Mouse (Mus musculus) midbrain, embryonic 11.5 days (tissue): ENCODE measurements around the gene Ikzf2. TPM values are rescaled to one million over a fixed set of nuclear protein-coding genes. Genes with fewer than 3 reads are reported as not detected.

ENCODE experiments used
- ATAC-seq: fragments of 200-750 bp; cut with Nextera tagmentation; 2 replicates; pipeline ENCODE4 v1.8.0; 2017; ENCODE audit warnings: moderate TSS enrichment, moderate library complexity; ENCODE audit not compliant: low FRiP score
- DNase-seq: peaks from one replicate; pipeline ENCODE4 v3.0.0; 2015; ENCODE audit warnings: low spot score; ENCODE audit errors: missing footprints
- H3K27ac ChIP-seq: fragments of 300-500 bp; sonication (generic); 2 replicates; pipeline ENCODE4 v1.5.1; 2014; ENCODE audit warnings: low read depth, low read length
- H3K27me3 ChIP-seq: fragments of 300-500 bp; sonication (generic); 2 replicates; pipeline ENCODE4 v1.6.1; 2014; ENCODE audit warnings: mild to moderate bottlenecking, low read length, moderate library complexity, mixed read lengths; ENCODE audit not compliant: control insufficient read depth, insufficient read depth
- H3K36me3 ChIP-seq: fragments of 300-500 bp; sonication (generic); 2 replicates; pipeline ENCODE4 v1.6.1; 2014; ENCODE audit warnings: mild to moderate bottlenecking, low read length, moderate library complexity, mixed read lengths; ENCODE audit not compliant: control insufficient read depth, insufficient read depth
- H3K4me1 ChIP-seq: fragments of 300-500 bp; sonication (generic); 2 replicates; pipeline ENCODE4 v1.6.1; 2014; ENCODE audit warnings: low read length; ENCODE audit not compliant: control insufficient read depth, insufficient read depth
- H3K4me2 ChIP-seq: fragments of 300-500 bp; sonication (generic); 2 replicates; pipeline ENCODE4 v1.6.1; 2014; ENCODE audit warnings: mild to moderate bottlenecking, moderate library complexity
- H3K4me3 ChIP-seq: fragments of 300-500 bp; sonication (generic); 2 replicates; pipeline ENCODE4 v1.5.1; 2014; ENCODE audit warnings: low read depth, low read length
- H3K9ac ChIP-seq: fragments of 300-500 bp; sonication (generic); 2 replicates; pipeline ENCODE4 v1.6.1; 2014; ENCODE audit warnings: low read length
- H3K9me3 ChIP-seq: fragments of 300-500 bp; sonication (generic); 2 replicates; pipeline ENCODE4 v1.6.1; 2016; ENCODE audit warnings: low read length; ENCODE audit not compliant: control insufficient read depth
- WGBS: fragments of 180-500 bp; shearing (Covaris S2); extraction: QIAGEN DNeasy Blood & Tissue Kit; methylation state at CpG from one replicate; pipeline ENCODE4 v1.1.7; 2014; 5-methylcytosine and 5-hydroxymethylcytosine counted together
- polyA plus RNA-seq: library from polyadenylated mRNA; unstranded; fragments of >200 nt; fragmentation: Nextera tagmentation; extraction: Ambion mirVana; gene quantifications from 2 replicates; pipeline ENCODE4 v1.2.1, GENCODE M21; 2014

Gene Ikzf2
- polyA plus RNA-seq, 1 experiment from 2014 or later = 4.2 TPM

DNA sequence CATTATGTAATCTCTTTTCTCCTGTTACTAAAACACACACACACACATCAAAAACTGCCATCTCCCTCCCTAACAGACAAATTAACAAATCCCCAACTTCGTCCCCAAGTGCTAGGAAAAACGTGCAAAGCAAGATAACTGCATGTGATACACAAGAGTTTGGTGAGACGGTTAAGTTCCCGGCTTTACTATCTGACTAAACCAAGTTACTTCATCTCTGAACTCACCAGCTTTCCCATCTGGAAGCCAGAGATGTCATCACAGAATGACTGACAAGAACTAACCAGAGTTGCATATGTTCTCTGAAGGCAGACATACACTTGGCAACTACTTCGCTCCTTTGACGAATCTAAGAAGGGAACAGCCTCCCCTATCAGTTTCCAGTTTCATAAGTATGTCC lies 56.5 kb downstream of the Ikzf2 start:
- Histone ChIP-seq H3K4me3 (no peak overlapping the region), H3K27me3 (no peaks in the 10 kb centered on the region)
- WGBS = 86% methylated on average over 6 of the region's 6 CpGs

DNA sequence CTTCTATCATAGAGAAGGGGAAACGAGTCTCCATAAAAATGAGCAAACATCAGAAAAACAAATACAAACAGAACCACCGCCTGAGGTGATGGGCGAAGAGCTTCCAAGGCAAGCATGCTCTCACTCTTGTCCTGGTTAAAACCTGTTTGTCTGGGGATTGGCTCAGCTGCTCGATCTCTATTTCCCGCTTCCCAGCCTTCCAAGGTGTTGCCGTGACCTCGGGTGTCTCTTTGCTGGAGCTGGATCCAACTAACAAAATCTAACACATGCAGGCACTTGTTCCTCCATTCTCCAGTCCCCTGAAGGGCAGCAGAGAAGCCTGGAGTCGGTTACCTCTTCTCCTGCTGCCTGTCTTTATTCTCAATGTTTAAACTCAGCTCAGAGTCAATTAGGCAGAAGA lies 57.5 kb downstream of the Ikzf2 start:
- H3K9me3 ChIP-seq = no peaks in the 10 kb centered on the region
- no peak for ATAC-seq

More for the DNA sequence above, 56.5 kb downstream of the Ikzf2 start:
- Histone ChIP-seq H3K27ac (no peak overlapping the region), H3K9me3 (no peaks in the 10 kb centered on the region), H3K4me1 (no peaks in the 10 kb centered on the region), H3K36me3 (no peaks in the 10 kb centered on the region), H3K9ac (no peak overlapping the region), H3K4me2 (no peak overlapping the region)
- no peak for DNase-seq
- ATAC-seq = no peak

GRCm38 (mm10) chr1:69612076-69612475 lies 75.0 kb downstream of the Ikzf2 start:
- Histone ChIP-seq H3K36me3 (no peaks in the 10 kb centered on the region), H3K27ac (no peak overlapping the region), H3K27me3 (no peaks in the 10 kb centered on the region), H3K9me3 (no peaks in the 10 kb centered on the region), H3K4me3 (no peak overlapping the region), H3K4me2 (no peak overlapping the region), H3K9ac (no peak overlapping the region), H3K4me1 (no peaks in the 10 kb centered on the region)
- ATAC-seq = no peak
- no peak for DNase-seq
- 95% methylated on average over 5 of the region's 5 CpGs for WGBS

More for the DNA sequence above, 57.5 kb downstream of the Ikzf2 start:
- no peak overlapping the region for H3K4me3 ChIP-seq
- DNase-seq = no peak
- H3K27ac ChIP-seq = no peak overlapping the region
- no peaks in the 10 kb centered on the region for H3K36me3 ChIP-seq
- WGBS = 87% methylated on average over 8 of the region's 8 CpGs
- H3K4me1 ChIP-seq = no peaks in the 10 kb centered on the region
- no peak overlapping the region for H3K9ac ChIP-seq
- H3K27me3 ChIP-seq = no peaks in the 10 kb centered on the region
- no peak overlapping the region for H3K4me2 ChIP-seq

- Histone ChIP-seq H3K27ac (no peak overlapping the region), H3K9me3 (no peaks in the 10 kb centered on the region), H3K27me3 (no peaks in the 10 kb centered on the region), H3K4me1 (no peaks in the 10 kb centered on the region), H3K9ac (no peak overlapping the region), H3K4me3 (no peak overlapping the region), H3K4me2 (no peak overlapping the region), H3K36me3 (no peaks in the 10 kb centered on the region)
- WGBS = 83% methylated on average over 4 of the region's 4 CpGs
- ATAC-seq (no peak), DNase-seq (no peak)
Measured at GRCm38 (mm10) chr1:69611204-69611725, 75.8 kb downstream of the Ikzf2 start.

DNA sequence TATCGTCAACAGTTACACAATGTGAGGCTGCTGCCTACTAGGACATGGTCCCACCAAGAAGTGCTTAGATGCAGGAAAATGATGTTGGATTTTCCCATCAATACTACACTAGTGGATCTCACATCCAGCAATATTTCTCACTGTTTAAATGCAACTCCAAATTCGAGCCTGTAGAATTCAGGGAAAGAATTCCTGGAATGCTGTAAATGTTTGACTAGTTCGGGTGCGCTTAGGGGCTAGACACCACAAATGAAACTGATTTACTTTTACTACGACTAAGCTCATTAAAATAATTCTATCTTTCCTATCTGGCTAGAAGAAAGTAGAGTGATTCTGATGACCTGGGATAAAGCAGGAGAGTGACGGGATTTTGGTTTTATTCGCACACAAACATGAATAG lies 76.3 kb downstream of the Ikzf2 start:
- H3K27me3 ChIP-seq = no peaks in the 10 kb centered on the region
- no peak for DNase-seq
- no peak overlapping the region for H3K4me2 ChIP-seq
- no peak overlapping the region for H3K9ac ChIP-seq
- H3K36me3 ChIP-seq = no peaks in the 10 kb centered on the region
- no peaks in the 10 kb centered on the region for H3K4me1 ChIP-seq
- H3K9me3 ChIP-seq = no peaks in the 10 kb centered on the region
- no peak overlapping the region for H3K4me3 ChIP-seq
- WGBS = 81% methylated on average over 7 of the region's 7 CpGs
- no peak overlapping the region for H3K27ac ChIP-seq
- ATAC-seq = no peak

- 88% methylated on average over 5 of the region's 5 CpGs for WGBS
- DNase-seq (no peak), ATAC-seq (no peak)
- no peak overlapping the region for H3K4me2 ChIP-seq
- no peaks in the 10 kb centered on the region for H3K27me3 ChIP-seq
- H3K9me3 ChIP-seq = no peaks in the 10 kb centered on the region
- H3K4me3 ChIP-seq = no peak overlapping the region
- H3K9ac ChIP-seq = no peak overlapping the region
- H3K36me3 ChIP-seq = no peaks in the 10 kb centered on the region
- H3K4me1 ChIP-seq = no peaks in the 10 kb centered on the region
- H3K27ac ChIP-seq = no peak overlapping the region
Measured at GRCm38 (mm10) chr1:69608846-69609245, 78.2 kb downstream of the Ikzf2 start.

- Histone ChIP-seq H3K36me3 (no peaks in the 10 kb centered on the region), H3K4me2 (no peak overlapping the region), H3K4me1 (no peaks in the 10 kb centered on the region), H3K4me3 (no peak overlapping the region), H3K27me3 (no peaks in the 10 kb centered on the region), H3K9me3 (no peaks in the 10 kb centered on the region), H3K9ac (no peak overlapping the region), H3K27ac (no peak overlapping the region)
- 81% methylated on average over 1 of the region's 1 CpGs for WGBS
- no peak for DNase-seq
- no peak for ATAC-seq
Measured at GRCm38 (mm10) chr1:69606844-69607243, 80.2 kb downstream of the Ikzf2 start.

- WGBS = 65% methylated on average over 3 of the region's 3 CpGs
- H3K27me3 ChIP-seq = no peaks in the 10 kb centered on the region
- H3K27ac ChIP-seq = no peak overlapping the region
- no peak overlapping the region for H3K4me3 ChIP-seq
- DNase-seq = no peak
- no peaks in the 10 kb centered on the region for H3K9me3 ChIP-seq
- H3K4me2 ChIP-seq = no peak overlapping the region
- no peak for ATAC-seq
- no peaks in the 10 kb centered on the region for H3K36me3 ChIP-seq
- H3K4me1 ChIP-seq = no peaks in the 10 kb centered on the region
- no peak overlapping the region for H3K9ac ChIP-seq
Measured at GRCm38 (mm10) chr1:69604213-69604612, 82.8 kb downstream of the Ikzf2 start.

GRCm38 (mm10) chr1:69600954-69601353 lies 86.1 kb downstream of the Ikzf2 start:
- 64% methylated on average over 1 of the region's 1 CpGs for WGBS
- no peaks in the 10 kb centered on the region for H3K36me3 ChIP-seq
- ATAC-seq (no peak), DNase-seq (no peak)
- no peaks in the 10 kb centered on the region for H3K4me1 ChIP-seq
- no peak overlapping the region for H3K4me3 ChIP-seq
- H3K9ac ChIP-seq = no peak overlapping the region
- H3K27ac ChIP-seq = no peak overlapping the region
- H3K4me2 ChIP-seq = no peak overlapping the region
- no peaks in the 10 kb centered on the region for H3K9me3 ChIP-seq
- H3K27me3 ChIP-seq = no peaks in the 10 kb centered on the region
